Comparison of ENCODE assay signal across 8 mouse cellular contexts in the genomic region with DNA sequence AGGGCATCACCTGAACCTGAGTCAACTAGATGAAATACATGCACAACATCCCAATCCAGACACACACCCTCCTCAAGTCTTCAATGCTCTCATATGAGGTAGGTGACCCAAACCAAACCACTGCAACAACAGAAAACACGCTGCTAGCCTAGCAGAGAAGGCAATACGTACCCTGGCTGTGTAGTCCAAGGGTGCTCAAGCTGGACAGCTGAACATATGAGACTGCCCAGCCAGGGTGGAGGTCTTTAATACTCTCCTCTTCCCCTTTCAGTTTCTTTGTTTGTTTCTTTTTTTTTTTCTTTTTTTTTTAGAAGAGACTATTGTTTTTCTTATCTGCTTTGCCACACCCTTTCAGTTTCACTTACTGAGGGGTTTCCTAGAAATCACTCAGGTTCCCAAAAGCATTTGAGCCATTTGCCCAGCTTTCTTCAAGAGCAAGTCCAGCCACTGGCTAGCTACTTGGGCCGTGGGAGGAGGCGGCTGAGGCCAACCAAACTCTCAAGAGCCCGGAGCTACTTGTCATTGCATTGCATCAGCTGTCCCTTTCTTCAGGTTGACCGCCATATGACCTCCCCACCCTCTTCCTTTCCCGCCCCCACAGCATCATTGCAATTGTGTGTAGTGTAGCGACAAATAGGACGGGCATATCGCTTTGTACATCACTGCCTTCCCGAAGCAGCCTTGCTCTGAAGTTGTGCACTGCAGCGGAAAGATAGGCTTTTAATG. TPM values are rescaled to one million over a fixed set of nuclear protein-coding genes. Genes with fewer than 3 reads are reported as not detected.
DNase-seq lines count a peak whose midpoint lies in the region; ATAC-seq lines count a peak whose summit lies in the region.

Wdr25 (plus strand) TSS at position 643 of the 726 bp plus-strand sequence.

- H3K9me3 ChIP-seq in embryonic facial prominence, embryonic 13.5 days = no peaks in the 10 kb centered on the region
- H3K9me3 ChIP-seq in hindbrain, embryonic 12.5 days (replicated peaks) = no peaks in the 10 kb centered on the region
- H3K9me3 ChIP-seq in liver, embryonic 16.5 days (replicated peaks; ENCODE audit: control insufficient read depth, low read length) = no peaks in the 10 kb centered on the region
- H3K9me3 ChIP-seq in neural tube, embryonic 14.5 days (ENCODE audit: control insufficient read depth, low read length) = no peaks in the 10 kb centered on the region

- peak within 1 kb of the TSS; percentile 95 for H3K4me2 ChIP-seq in embryonic facial prominence, embryonic 13.5 days
- peak within 1 kb of the TSS; percentile 95 for H3K4me2 ChIP-seq in hindbrain, embryonic 12.5 days (replicated peaks)
- H3K4me2 ChIP-seq in liver, embryonic 16.5 days (ENCODE audit: low read depth, low read length) = peak within 1 kb of the TSS; percentile 92
- peak within 1 kb of the TSS; percentile 94 for H3K4me2 ChIP-seq in neural tube, embryonic 14.5 days (ENCODE audit: low read depth, low read length)

- H3K27ac ChIP-seq in embryonic facial prominence, embryonic 13.5 days = peak within 1 kb of the TSS; percentile 13; the same call in 1 of the 2 replicates
- peak within 1 kb of the TSS; percentile 30; the same call in 1 of the 2 replicates for H3K27ac ChIP-seq in hindbrain, embryonic 12.5 days
- peak within 1 kb of the TSS; percentile 13 for H3K27ac ChIP-seq in liver, embryonic 16.5 days (ENCODE audit: low read length)
- H3K27ac ChIP-seq in neural tube, embryonic 14.5 days (ENCODE audit: low read depth, low read length) = 0 out of 2 replicates have a peak within 1 kb of the TSS, but pooled peaks have one; percentile 24

- H3K9ac ChIP-seq in embryonic facial prominence, embryonic 13.5 days = peak within 1 kb of the TSS; percentile 79
- peak within 1 kb of the TSS; percentile 79 for H3K9ac ChIP-seq in hindbrain, embryonic 12.5 days
- H3K9ac ChIP-seq in liver, embryonic 16.5 days (ENCODE audit: low read depth, low read length) = peak within 1 kb of the TSS; percentile 78
- peak within 1 kb of the TSS; percentile 73 for H3K9ac ChIP-seq in neural tube, embryonic 14.5 days (replicated peaks; ENCODE audit: low read depth, low read length)

- H3K4me3 ChIP-seq in embryonic facial prominence, embryonic 13.5 days = peak within 1 kb of the TSS; percentile 86
- H3K4me3 ChIP-seq in hindbrain, embryonic 12.5 days = peak within 1 kb of the TSS; percentile 81
- peak within 1 kb of the TSS; percentile 85 for H3K4me3 ChIP-seq in liver, embryonic 16.5 days (ENCODE audit: low read depth, low read length)
- H3K4me3 ChIP-seq in neural tube, embryonic 14.5 days (ENCODE audit: low read depth, low read length) = peak within 1 kb of the TSS; percentile 75

- no peak for ATAC-seq in embryonic facial prominence, embryonic 13.5 days (ENCODE audit: insufficient number of reproducible peaks, insufficient read depth, low FRiP score, low TSS enrichment, low read depth)
- no peak for ATAC-seq in hindbrain, embryonic 12.5 days (ENCODE audit: low FRiP score)
- no peak for ATAC-seq in liver, embryonic 16.5 days (ENCODE audit: low read depth)
- ATAC-seq in neural tube, embryonic 14.5 days (ENCODE audit: low read depth) = no peak
- no peak for ATAC-seq in erythroid progenitor cell, adult 5-6 weeks (replicated peaks; ENCODE audit: low FRiP score, poor library complexity, severe bottlenecking)

- peaks cover 21% of the 10 kb centered on the region for H3K4me1 ChIP-seq in embryonic facial prominence, embryonic 13.5 days
- peaks cover 24% of the 10 kb centered on the region for H3K4me1 ChIP-seq in hindbrain, embryonic 12.5 days
- H3K4me1 ChIP-seq in liver, embryonic 16.5 days (ENCODE audit: control insufficient read depth, low read depth, low read length) = peaks cover 16% of the 10 kb centered on the region
- peaks cover 12% of the 10 kb centered on the region for H3K4me1 ChIP-seq in neural tube, embryonic 14.5 days (ENCODE audit: control insufficient read depth, insufficient read depth, low read length)

- WGBS in embryonic facial prominence, embryonic 13.5 days = 22% methylated on average over 12 of the region's 12 CpGs
- 22% methylated on average over 12 of the region's 12 CpGs for WGBS in hindbrain, embryonic 12.5 days
- 14% methylated on average over 12 of the region's 12 CpGs for WGBS in liver, embryonic 16.5 days (ENCODE audit: insufficient replicate concordance)
- 16% methylated on average over 12 of the region's 12 CpGs for WGBS in neural tube, embryonic 14.5 days

- H3K27me3 ChIP-seq in embryonic facial prominence, embryonic 13.5 days = no peaks in the 10 kb centered on the region
- H3K27me3 ChIP-seq in hindbrain, embryonic 12.5 days = no peaks in the 10 kb centered on the region
- H3K27me3 ChIP-seq in liver, embryonic 16.5 days (ENCODE audit: control insufficient read depth, insufficient read depth, low read depth, low read length) = no peaks in the 10 kb centered on the region
- no peaks in the 10 kb centered on the region for H3K27me3 ChIP-seq in neural tube, embryonic 14.5 days (ENCODE audit: control insufficient read depth, insufficient read depth, low read length)

- DNase-seq in spleen, postnatal 36 days (ENCODE audit: low spot score in 2 of 2) = peak; percentile 7 to 9
- DNase-seq in spleen, postnatal 4 days (ENCODE audit: low spot score in 2 of 2) = no peak
- no peak for DNase-seq in adrenal gland, adult 8-10 months

- peaks cover 28% of the 10 kb centered on the region for H3K36me3 ChIP-seq in embryonic facial prominence, embryonic 13.5 days
- peaks cover 21% of the 10 kb centered on the region for H3K36me3 ChIP-seq in hindbrain, embryonic 12.5 days
- 0 out of 2 replicates have a peak, but pooled peaks cover under 1% of the 10 kb centered on the region for H3K36me3 ChIP-seq in liver, embryonic 16.5 days (ENCODE audit: control insufficient read depth, insufficient read depth)
- H3K36me3 ChIP-seq in neural tube, embryonic 14.5 days (ENCODE audit: control insufficient read depth, insufficient read depth, low read length) = 0 out of 2 replicates have a peak, but pooled peaks cover 3% of the 10 kb centered on the region

RNA-seq across cellular contexts. Expression of gene Wdr25, which starts in this region (rescaled TPM):
- 9.6 and 10.8 TPM in 2 replicates for polyA plus RNA-seq in embryonic facial prominence, embryonic 13.5 days (2015; fragmentation: Nextera tagmentation; extraction: Ambion mirVana)
- polyA plus RNA-seq in hindbrain, embryonic 12.5 days (2016; fragmentation: Nextera tagmentation; extraction: Ambion mirVana) = 8.1 and 9.7 TPM in 2 replicates
- polyA plus RNA-seq in liver, embryonic 16.5 days (2015; fragmentation: Nextera tagmentation; extraction: Ambion mirVana) = 1.3 and 3.1 TPM in 2 replicates
- polyA plus RNA-seq in neural tube, embryonic 14.5 days (2014; fragmentation: Nextera tagmentation; extraction: Ambion mirVana) = 4.5 and 5.0 TPM in 2 replicates
- total RNA-seq in adrenal gland, adult 8-10 months (2022) = 1 to 10 TPM; 8.1 to 9.6 (median 8.4) TPM
- 0.84 and 2.5 TPM in 2 replicates for total RNA-seq in erythroid progenitor cell, adult 5-6 weeks (2015; ENCODE audit: low replicate concordance)
- total RNA-seq in erythroid progenitor cell, adult 5-6 weeks (2017; ENCODE audit: low replicate concordance) = 4.2 and 11.4 TPM in 2 replicates

Comparison
In these comparisons a context has a peak if more than half of its experiments do, and no peak if none do; other contexts are left out.
1. DNase-seq: peak in spleen, postnatal 36 days (2 of 2); none in spleen, postnatal 4 days (0 of 2) and adrenal gland, adult 8-10 months (single experiment).
2. Peak in every context shown above with its lines, with median percentiles within 50 percentile points of each other: H3K27ac ChIP-seq, H3K4me2 ChIP-seq, H3K4me3 ChIP-seq and H3K9ac ChIP-seq.